Mouse (Mus musculus): Measurements from ENCODE around the gene Htatip2. TPM values are rescaled to one million over a fixed set of nuclear protein-coding genes. Genes with fewer than 3 reads are reported as not detected.

Gene Htatip2
- 6.7 TPM for polyA plus RNA-seq (2014; fragmentation: Illumina TruSeq; extraction: RNeasy Lipid Tissue Mini Kit (QIAGEN cat#74804))

DNA sequence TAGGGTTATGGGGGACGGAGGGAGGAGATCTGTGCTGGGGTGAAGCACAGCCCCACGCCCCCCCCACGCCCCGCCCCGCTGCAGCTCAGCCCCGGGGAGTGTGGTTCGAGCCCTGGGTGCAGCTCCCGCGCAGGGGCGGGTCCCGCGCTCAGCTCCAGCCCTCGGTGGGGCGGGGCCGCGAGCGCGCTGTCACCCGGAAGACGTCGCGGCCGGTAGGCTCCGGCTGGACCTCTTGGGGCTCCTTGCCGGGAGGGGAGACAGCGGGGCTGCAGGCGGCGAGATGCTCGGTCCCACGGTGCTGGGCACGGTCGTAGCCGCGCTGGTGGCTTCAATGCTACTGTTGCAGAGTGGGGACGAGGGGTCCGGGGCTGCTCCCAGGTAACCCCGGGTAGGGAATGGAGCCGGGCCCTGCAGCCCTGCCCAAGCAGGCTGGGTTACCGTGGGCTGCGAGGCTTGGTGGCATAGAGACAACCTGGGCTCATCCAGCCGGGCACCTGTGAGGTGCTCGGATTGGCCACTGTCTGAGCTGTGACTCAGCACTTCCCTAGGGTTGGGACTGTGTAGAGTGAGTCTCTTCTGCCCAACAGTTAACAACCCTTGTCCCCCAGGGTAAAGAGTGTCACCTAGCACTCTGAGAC, at the start of gene Htatip2:
TSS of gene Htatip2 (plus strand) at position 182 of the 638 bp plus-strand sequence.

DNA sequence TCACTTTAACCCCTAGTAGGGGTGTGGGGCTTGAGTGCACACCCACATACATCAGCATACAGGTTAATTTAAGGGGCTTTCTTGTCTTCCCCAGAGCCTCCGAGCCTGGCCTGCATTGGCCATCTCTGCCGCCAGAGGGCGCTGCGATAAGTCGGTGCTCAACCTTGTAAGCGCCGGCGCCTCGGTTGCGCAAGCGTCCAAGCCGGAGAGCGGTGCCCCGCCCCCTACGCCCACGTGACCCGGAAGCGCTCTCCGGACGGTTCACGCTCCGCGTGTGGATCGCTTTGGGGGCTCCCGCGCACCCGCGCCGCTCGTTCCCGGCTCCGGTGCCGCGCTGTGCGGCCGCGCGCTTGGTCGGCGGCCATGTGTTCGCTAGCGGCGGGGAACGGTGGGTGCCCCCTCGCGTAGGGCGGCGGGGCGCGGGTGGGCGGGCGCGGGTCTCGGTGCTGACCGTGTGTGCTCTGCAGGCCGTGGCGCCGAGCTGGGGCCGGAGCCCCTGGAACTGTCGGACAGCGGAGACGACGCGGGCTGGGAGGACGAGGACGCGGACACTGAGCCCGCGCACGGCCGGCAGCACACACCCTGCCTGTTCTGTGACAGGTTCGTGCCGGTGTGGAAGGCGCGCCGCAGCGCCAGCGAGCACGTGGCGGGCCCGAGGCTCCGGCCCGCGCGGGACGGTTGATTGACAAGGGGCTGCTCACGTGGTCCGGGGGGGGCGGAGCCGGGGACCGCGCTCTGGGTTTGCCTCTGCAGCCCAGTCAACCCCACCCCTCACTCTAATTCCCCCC, 19.4 kb downstream of the Htatip2 start, which contains the start of gene Prmt3:
TSS of gene Prmt3 (plus strand) at position 233 of the 788 bp plus-strand sequence.

Other genes with a start within 250 kb of the Htatip2 start
- gene Dbx1, start 122.3 kb upstream of the Htatip2 start, polyA plus RNA-seq (2014; fragmentation: Illumina TruSeq; extraction: RNeasy Lipid Tissue Mini Kit (QIAGEN cat#74804)) = not detected
- gene Prmt3, start 19.2 kb downstream of the Htatip2 start, polyA plus RNA-seq (2014; fragmentation: Illumina TruSeq; extraction: RNeasy Lipid Tissue Mini Kit (QIAGEN cat#74804)) = 65.0 TPM
- not detected for gene Slc6a5, start 151.0 kb downstream of the Htatip2 start, polyA plus RNA-seq (2014; fragmentation: Illumina TruSeq; extraction: RNeasy Lipid Tissue Mini Kit (QIAGEN cat#74804))
- 2.2 TPM for gene Nell1, start 215.7 kb downstream of the Htatip2 start, polyA plus RNA-seq (2014; fragmentation: Illumina TruSeq; extraction: RNeasy Lipid Tissue Mini Kit (QIAGEN cat#74804))

Measured in ovary, adult 10 weeks (tissue).